Mouse (Mus musculus) T-cell, adult 2 months (primary cell): ENCODE results near the gene Dcun1d4.
"Not testable (repeated sequence)": the region's sequence is repeated elsewhere in the genome, so short reads cannot be mapped to it uniquely, and the experiment has no call there.

Experiments
- DNase-seq: peaks from one replicate; pipeline ENCODE4 v3.0.0; 2022; ENCODE audit warnings: low spot score

Gene Dcun1d4

DNA sequence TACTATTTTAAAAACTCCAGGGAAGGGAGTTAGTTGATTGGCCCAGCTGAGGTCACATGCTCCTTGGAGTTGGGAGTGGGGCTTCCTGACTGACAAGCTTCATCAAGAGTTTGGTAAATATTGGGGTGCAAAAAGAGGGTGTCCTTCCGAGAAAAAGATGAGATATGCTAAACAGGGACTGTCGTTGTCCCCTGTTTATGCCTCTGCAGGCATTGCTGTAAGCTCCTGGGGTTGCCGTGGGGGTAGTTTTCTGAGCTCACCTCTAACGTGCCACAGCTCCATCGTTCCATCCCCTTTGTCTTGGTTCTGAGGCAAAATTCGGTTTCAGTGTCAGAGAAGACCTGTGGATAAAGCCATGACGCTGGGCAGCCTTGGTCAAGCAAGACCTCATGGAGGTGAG, at the start of gene Dcun1d4:
Gene Dcun1d4, plus strand, starts transcription at position 301 of the 400 bp plus-strand sequence.
- no peak for DNase-seq

DNA sequence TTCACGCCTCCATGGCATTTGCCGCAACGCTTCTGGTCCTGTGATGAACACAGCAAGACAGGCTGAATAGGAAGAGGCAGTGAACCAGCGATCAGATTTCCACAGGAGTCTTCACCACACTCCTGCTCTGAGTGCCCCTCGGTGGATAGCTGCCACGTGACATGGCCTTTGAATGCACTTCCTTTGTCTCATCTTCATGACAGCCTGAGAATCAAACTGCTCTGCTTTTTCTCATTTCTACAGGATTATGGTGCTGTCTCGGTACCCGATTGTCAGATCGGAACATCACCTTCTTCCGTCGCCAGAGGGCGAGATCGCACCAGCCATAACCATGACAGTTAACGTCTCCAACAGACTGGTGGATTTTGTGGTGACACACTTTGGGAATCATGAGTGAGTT, 49.2 kb upstream of the Dcun1d4 start:
- DNase-seq: peak; percentile 21

DNA sequence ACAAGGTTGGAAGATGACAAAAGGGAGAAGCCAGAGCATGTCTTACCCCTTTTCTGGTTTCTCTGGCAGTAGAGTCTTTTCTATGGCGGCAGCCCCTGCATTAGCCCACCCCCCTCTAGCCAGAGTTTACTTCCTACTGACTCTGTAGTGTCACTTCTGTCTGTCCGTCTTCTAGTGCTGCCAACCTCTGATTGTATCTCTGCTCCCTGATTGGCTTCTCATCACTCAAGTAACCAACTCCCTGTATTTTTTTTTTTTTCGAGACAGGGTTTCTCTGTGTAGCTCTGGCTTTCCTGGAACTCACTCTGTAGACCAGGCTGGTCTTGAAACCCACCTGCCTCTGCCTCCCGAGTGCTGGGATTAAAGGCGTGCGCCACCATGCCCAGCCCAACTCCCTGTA, 48.0 kb upstream of the Dcun1d4 start:
- no peak for DNase-seq

DNA sequence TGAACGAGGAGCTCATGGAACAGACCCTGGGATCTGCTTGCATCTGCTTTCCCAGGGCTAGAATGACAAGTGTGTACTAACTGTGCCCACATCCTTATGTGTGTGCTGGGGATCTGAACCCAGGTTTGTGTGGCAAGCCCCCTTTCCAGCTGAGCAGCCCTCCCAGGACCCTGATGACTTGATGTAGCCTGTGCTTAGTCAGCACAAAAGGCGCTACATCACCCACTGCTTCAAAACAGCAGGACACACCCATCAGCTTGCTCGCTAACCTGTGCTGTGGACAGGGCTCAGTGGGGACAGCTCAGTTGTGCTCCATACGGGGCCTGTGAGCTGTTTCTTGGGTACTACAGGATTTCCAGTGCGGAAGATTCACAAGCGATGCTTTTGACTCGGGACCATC, 46.0 kb upstream of the Dcun1d4 start:
- no peak for DNase-seq

DNA sequence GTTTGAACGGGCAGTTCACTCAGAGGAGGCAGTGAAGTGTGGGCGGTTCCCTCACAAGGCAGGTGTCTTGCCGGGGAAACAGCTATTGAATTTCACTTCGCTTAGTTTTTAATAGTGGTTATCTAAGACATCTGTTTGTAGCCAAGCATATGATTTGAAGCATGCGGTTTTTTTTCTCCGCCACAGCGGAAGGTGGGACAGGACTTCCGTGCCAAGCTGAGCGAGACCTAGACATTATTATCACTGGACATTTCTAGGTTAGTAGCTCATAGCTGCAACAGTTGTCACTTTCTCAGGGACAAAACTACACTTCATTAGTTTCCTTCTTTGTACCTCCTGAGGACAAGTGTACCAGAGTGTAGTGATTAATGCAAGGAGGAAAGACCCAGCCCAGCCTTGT, 38.6 kb upstream of the Dcun1d4 start:
- no peak for DNase-seq

DNA sequence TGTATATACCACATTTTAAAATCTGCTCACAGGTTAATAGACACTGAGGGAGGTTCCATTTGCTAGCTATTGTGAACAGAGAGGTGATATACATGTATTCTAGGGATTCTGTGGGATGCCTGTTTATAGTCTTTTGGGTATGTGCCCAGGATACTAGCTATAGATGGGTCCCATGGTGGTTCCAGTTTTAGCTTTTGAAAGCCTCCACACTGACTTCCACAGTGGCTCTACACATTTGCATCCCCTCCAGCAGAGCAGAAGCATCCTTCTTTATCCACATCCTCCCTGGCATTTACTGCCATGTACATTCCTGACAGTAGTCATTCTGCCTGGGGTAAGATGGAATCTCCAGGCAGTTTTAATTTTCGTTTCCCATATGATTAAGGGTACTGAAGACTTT, 30.5 kb upstream of the Dcun1d4 start:
- no peak for DNase-seq

DNA sequence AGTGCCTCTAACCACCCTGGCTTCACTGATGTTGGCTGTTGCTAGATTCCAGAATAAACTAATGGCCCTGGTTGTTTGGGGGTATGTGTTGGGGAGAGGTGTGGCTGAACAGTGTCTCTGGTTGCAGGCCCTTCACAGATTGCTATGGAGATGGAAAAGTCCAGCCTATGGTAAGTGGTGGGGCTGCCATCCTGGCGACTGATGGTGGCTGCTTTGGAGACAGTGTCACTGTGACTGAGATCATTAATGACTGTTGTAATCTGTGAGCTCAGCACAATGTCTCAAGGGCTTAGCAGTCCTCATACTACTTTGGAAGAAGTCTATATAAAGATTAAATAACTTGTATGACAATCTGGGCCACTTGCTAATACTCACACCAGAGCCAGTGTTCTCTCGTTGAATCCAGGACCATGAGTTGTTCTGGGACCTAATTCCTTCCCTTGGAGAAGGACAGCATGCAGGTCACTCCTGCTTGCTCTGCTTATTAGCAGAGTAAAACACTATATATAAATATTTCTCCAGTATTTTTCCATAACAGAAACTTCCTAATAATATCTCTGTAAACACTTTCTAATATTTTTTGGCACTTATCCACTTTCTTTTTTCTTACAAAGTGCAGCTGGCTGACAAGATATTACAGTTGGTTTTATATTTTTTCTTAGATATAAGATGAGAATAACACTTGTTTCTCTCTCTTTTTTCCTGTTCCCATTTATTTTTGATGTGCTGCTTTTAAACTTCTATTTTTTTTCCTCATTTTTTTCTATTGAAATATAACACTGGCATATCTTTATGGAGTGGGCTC, 26.1 kb upstream of the Dcun1d4 start:
- DNase-seq: no peak

- no peak for DNase-seq
Measured at GRCm38 (mm10) chr5:73455307-73455687, 25.5 kb upstream of the Dcun1d4 start.

GRCm38 (mm10) chr5:73468462-73469433, 12.1 kb upstream of the Dcun1d4 start:
- DNase-seq: no peak

DNA sequence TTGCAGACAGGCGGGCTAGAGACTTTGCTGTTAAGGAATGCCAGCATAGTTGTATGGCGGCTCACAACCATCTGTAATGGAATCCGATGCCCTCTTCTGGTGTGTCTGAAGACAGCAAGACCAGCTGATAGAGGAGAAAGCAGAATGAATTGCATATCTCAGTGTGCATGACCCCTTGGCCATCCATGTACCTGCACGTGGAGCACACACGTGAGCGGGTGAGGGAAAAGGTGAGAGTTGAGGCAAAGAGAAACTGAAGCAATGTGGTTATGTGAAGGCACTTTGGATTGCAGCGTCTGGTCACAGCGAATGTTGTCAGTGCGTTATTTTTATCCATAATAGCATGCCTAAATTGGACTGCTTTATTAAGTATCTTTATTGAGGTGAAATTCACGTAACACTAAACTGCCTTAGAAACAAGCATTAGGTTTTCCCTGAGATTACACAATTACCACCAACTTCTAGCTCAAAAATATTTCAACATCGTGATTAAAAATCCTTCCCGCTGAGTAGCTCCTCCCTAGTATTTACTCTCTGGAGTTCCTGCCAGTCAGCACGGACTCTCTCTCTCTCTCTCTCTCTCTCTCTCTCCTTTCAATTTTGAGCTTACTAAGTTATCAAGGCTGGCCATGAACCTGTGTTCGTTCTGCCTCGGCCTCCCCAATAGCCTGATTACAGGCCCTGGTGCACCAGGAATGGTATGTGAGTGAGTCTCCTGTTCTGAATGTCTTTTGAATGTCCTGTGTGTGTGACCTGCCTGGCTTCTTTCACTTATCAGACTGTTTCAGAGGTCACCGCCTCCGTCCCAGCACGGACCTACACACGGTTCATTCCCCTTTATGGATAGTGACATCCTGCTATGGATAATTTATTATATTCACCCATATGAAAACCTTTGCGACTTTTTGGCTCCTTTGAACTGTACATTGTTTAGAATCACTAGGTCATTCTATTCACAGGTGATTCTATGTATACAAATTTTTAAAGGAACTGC, 6.1 kb upstream of the Dcun1d4 start:
- DNase-seq: no peak

DNA sequence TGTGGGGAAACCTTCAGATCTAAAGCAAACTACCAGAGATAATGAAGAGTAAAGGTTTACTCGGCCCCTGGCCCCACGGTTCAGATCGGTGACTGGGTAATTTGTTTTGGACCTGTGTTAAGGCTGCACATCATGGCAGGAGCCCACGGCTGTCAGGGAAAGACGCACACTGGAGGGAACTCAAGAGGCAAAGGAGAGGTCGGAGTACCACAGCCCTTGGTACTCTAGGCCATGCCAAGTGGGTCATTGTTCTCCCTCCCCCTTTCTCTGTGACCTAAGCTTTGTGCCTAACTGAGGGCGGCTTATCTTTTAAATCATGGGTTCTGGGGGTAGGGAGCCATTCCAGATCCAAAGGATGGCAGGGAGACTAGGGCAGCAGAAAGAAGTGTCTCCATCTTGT, 601 bp downstream of the Dcun1d4 start:
- no peak for DNase-seq

DNA sequence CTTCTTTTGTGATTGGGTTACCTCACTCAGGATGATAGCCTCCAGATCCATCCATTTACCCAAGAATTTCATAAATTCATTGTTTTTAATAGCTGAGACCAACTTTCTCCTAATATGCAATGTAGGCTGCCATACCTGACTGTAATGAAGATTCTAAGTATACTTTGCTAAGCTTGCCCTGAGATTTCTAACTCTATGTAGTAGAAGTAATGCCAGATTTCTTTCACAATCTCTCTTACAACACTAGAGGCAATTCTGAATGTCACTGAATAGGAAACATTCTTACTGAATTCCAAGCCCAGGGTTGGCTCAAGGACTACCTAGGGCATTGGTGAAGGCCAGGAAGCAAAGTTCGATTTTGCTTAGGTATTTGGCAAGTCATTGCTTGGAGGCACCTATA, 1.6 kb downstream of the Dcun1d4 start:
- not testable (repeated sequence) for DNase-seq

DNA sequence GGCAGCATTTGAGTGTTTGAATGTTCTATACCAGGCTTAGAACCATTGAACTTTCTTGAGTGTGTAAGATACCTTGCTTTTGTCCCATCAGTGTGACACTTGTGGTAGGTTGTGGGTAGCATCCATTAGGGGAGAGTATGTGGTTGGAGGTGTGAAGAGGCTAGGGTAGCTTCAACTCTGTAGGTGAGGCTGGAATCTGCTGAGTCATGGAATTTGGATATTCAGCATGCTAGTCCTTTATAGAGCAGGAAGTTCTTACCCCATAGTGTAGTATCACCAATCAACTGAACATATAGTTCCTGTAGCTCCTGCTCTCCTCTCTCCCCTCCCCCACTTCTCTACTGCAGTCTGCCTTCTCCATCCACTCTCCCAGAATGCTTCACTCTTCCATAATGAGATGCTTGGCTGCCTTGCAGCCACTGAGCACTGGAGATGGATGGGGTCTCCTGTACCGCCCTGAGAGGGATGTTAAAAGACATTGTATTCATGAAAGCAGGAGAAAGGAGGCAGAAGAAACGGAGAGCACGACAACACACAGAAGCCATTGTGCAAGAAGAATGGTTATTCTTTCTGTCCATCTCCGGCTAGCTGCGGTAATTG, 3.3 kb downstream of the Dcun1d4 start:
- DNase-seq: no peak

DNA sequence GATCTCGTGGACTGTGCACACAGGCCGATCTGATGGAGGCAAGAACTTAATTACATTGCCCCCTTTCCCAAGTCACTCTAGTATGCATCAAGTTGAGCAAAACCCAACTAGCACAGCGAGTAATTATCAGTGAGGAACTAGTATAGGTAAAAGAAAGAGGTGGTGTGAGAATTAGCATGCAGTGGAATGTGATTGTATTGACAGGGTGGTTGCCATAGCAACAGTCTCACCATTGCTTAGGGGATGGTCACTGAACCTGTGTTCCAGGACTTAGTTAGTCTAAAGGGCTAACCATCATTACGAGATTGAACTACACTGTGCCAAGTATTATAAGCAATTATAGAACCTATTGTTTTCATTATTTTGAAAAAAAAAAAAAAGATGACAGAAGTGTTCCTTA, 5.7 kb downstream of the Dcun1d4 start:
- no peak for DNase-seq

- DNase-seq: no peak
Measured at GRCm38 (mm10) chr5:73489915-73490314, 9.1 kb downstream of the Dcun1d4 start.

- DNase-seq: peak; percentile 96
Measured at GRCm38 (mm10) chr5:73490596-73491073, 9.8 kb downstream of the Dcun1d4 start.

DNA sequence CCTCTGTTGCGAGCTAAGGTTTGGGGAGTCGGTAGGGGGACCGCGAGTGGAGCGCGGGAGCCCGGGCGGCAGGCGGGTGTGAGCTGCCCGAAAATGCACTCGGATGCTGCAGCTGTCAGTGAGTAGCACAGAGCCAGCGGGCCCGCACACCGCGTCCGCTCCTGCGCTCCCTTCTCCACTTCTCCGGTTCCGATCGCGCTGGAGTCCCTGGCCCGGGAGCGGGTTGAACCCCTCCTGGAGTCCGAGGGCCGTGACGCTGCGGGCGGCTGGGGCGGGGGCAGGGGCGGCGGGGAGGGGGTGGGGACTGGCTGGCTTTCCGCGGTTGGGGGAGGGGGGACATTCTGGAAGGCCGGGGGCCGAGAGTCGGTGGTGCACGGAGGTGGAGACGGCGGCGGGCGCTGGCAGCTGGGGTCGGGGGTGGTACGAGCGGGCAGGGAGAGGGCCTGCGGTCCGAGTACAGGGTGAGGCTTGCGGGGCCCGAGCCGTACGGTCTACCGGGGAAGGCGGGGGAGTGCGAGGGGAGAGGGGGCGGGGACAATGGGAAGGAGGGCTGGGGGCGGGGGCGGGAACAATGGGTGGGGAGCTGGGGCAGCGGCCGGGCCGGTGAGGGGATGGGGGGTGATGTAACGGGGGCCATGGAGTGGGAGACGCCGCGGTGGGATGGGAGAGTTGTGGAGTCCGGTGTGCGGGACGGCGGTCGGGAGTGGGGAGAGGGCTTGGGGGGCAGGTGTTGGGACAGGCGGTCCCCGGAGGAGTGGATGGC, 10.5 kb downstream of the Dcun1d4 start:
- DNase-seq: no peak

DNA sequence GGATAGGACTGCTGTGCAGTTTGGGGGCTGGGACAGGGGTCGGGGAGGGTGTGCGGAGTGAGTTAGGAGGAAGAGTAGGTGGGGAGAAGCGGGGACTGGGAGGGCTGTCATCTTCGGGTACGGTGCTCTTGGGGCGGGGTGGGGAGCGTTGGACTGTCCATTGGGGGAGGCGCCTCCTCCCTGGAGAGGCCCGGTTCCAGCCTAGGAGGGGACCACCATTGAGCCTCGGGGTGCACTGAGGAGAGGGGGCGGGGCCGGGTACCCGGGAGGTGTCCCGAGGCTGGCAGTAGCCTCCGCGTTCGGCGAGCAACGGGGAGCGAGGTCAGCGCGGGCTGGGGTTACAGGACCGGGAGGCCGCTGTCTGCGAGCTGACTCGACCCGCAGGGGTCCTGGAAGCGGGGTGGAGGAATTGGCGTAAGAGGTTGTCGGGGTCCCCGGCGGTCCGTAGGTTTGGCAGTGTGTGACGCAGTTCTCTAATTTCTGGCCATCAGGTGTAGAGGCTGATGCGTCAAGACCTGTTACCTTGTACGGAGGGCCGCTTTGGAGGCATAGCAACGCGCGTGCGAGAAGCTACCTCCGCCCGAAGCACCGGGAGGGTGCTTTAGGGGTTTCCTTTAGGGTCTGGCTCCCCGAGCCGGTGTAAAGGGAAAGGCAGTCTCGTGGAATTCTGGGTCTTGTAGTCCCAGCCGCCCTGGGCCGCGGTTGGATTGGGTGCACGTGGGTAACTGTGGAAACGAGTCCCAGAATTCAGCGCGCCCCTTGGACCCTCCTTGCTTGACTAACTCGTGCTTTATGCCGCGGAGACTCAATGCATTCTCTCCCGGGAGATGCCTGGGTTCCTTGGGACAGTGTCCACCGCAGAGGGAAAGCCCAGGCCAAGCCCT, 11.3 kb downstream of the Dcun1d4 start:
- peak; percentile 86 for DNase-seq

- no peak for DNase-seq
Measured at GRCm38 (mm10) chr5:73497401-73497800, 16.6 kb downstream of the Dcun1d4 start.
